12 mouse cellular contexts compared by ENCODE assay signal in genomic region chr5:135907256-135907655, GRCm38 (mm10). TPM values are rescaled to one million over a fixed set of nuclear protein-coding genes. Genes with fewer than 3 reads are reported as not detected.
DNase-seq lines count a peak whose midpoint lies in the region; ATAC-seq lines count a peak whose summit lies in the region.
"Had no signal": no experiment of that assay in that cellular context is flagged by ENCODE, and none has a peak within 500 bp of the region (broad histone marks: within the 10 kb centered on the region; RNA-seq: fewer than 3 reads in every experiment).

No protein-coding gene starts in this region.

- no peak overlapping the region for H3K4me2 ChIP-seq in heart, embryonic 12.5 days
- no peak overlapping the region for H3K4me2 ChIP-seq in lung, embryonic 15.5 days
- H3K4me2 ChIP-seq: embryonic facial prominence, embryonic 12.5 days; neural tube, embryonic 12.5 days had no signal

- peaks cover 55% of the 10 kb centered on the region for H3K36me3 ChIP-seq in heart, embryonic 12.5 days
- peaks cover 47% of the 10 kb centered on the region for H3K36me3 ChIP-seq in lung, embryonic 15.5 days

- 77% methylated on average over 13 of the region's 13 CpGs for WGBS in heart, embryonic 12.5 days
- WGBS in lung, embryonic 15.5 days = 62% methylated on average over 13 of the region's 13 CpGs

- DNase-seq in heart, adult 18-20 months = peak; percentile 86 to 91
- peak; percentile 44 to 55 for DNase-seq in adrenal gland, adult 18-20 months (ENCODE audit: low spot score in 2 of 2)
- no peak for DNase-seq in spleen, postnatal 10 days (ENCODE audit: low spot score in 2 of 2)
- no peak for DNase-seq in thymus, postnatal 4 days
- DNase-seq: kidney, postnatal 10 days had no signal

- no peak for ATAC-seq in heart, embryonic 12.5 days (ENCODE audit: insufficient number of reproducible peaks, low FRiP score)
- ATAC-seq in granulocyte monocyte progenitor cell, adult 5-6 weeks (replicated peaks; ENCODE audit: poor library complexity, severe bottlenecking) = peak; percentile 15; the same call in 1 of the 2 replicates
- no peak for ATAC-seq in lung, embryonic 15.5 days (ENCODE audit: borderline replicate concordance, extremely low read depth, low FRiP score, low TSS enrichment)
- ATAC-seq in CD4-positive, CD25-positive, alpha-beta regulatory T cell, adult 4 months = no peak

- no peak overlapping the region for H3K4me3 ChIP-seq in heart, embryonic 12.5 days
- H3K4me3 ChIP-seq in lung, embryonic 15.5 days = no peak overlapping the region
- H3K4me3 ChIP-seq: embryonic facial prominence, embryonic 12.5 days; neural tube, embryonic 12.5 days had no signal

- H3K27ac ChIP-seq in heart, embryonic 12.5 days (ENCODE audit: poor library complexity, severe bottlenecking) = no peak overlapping the region
- peak overlapping the region; percentile 63 for H3K27ac ChIP-seq in lung, embryonic 15.5 days
- H3K27ac ChIP-seq: embryonic facial prominence, embryonic 12.5 days; neural tube, embryonic 12.5 days had no signal

- H3K9ac ChIP-seq in heart, embryonic 12.5 days = no peak overlapping the region
- H3K9ac ChIP-seq in lung, embryonic 15.5 days = no peak overlapping the region
- H3K9ac ChIP-seq: embryonic facial prominence, embryonic 12.5 days; neural tube, embryonic 12.5 days had no signal

- H3K9me3 ChIP-seq in heart, embryonic 12.5 days (replicated peaks) = no peaks in the 10 kb centered on the region
- H3K9me3 ChIP-seq in lung, embryonic 15.5 days = no peaks in the 10 kb centered on the region
- H3K9me3 ChIP-seq: embryonic facial prominence, embryonic 12.5 days; neural tube, embryonic 12.5 days had no signal

- H3K27me3 ChIP-seq in heart, embryonic 12.5 days (replicated peaks) = no peaks in the 10 kb centered on the region
- H3K27me3 ChIP-seq in lung, embryonic 15.5 days = no peaks in the 10 kb centered on the region
- H3K27me3 ChIP-seq: embryonic facial prominence, embryonic 12.5 days; neural tube, embryonic 12.5 days had no signal

- peaks cover 41% of the 10 kb centered on the region for H3K4me1 ChIP-seq in heart, embryonic 12.5 days (replicated peaks)
- peaks cover 45% of the 10 kb centered on the region for H3K4me1 ChIP-seq in lung, embryonic 15.5 days

RNA-seq across cellular contexts. Expression of gene Hspb1, which starts 19.5 kb away (rescaled TPM):
- 100 to 1,000 TPM; 501 to 698 TPM for total RNA-seq in heart, adult 18-20 months (2021)
- 916 and 1,021 TPM in 2 replicates for polyA plus RNA-seq in heart, embryonic 12.5 days (2016; fragmentation: Nextera tagmentation; extraction: Ambion mirVana)
- total RNA-seq in adrenal gland, adult 18-20 months (2021) = 1,000 to 10,000 TPM in 1 of 2 experiments, 100 to 1,000 TPM in 1; 220 to 1,206 TPM
- total RNA-seq in granulocyte monocyte progenitor cell, adult 5-6 weeks (2014; fragmentation: Nextera tagmentation) = not detected in 2 replicates
- not detected in 2 replicates for total RNA-seq in granulocyte monocyte progenitor cell, adult 5-6 weeks (2017)
- 114 and 129 TPM in 2 replicates for polyA plus RNA-seq in lung, embryonic 15.5 days (2015; fragmentation: Nextera tagmentation; extraction: Ambion mirVana)
- 1 to 10 TPM in 1 of 2 experiments, not detected in 1; 1.3 TPM for polyA plus RNA-seq in CD4-positive, CD25-positive, alpha-beta regulatory T cell, adult 4 months (2017; shearing (Covaris generic))
- total RNA-seq: megakaryocyte progenitor cell, adult 5-6 weeks had no signal

RNA-seq across cellular contexts. Expression of gene Ywhag, which starts 27.2 kb away (rescaled TPM):
- total RNA-seq in heart, adult 18-20 months (2021) = 100 to 1,000 TPM; 285 to 287 TPM
- 214 and 222 TPM in 2 replicates for polyA plus RNA-seq in heart, embryonic 12.5 days (2016; fragmentation: Nextera tagmentation; extraction: Ambion mirVana)
- total RNA-seq in adrenal gland, adult 18-20 months (2021) = 100 to 1,000 TPM; 665 to 853 TPM
- 97.2 and 120 TPM in 2 replicates for total RNA-seq in granulocyte monocyte progenitor cell, adult 5-6 weeks (2014; fragmentation: Nextera tagmentation)
- total RNA-seq in granulocyte monocyte progenitor cell, adult 5-6 weeks (2017) = 92.2 and 107 TPM in 2 replicates
- polyA plus RNA-seq in lung, embryonic 15.5 days (2015; fragmentation: Nextera tagmentation; extraction: Ambion mirVana) = 144 and 156 TPM in 2 replicates
- 10 to 100 TPM; 29.6 to 47.8 TPM for polyA plus RNA-seq in CD4-positive, CD25-positive, alpha-beta regulatory T cell, adult 4 months (2017; shearing (Covaris generic))

Comparison
In these comparisons a context has a peak if more than half of its experiments do, and no peak if none do; other contexts are left out.
1. DNase-seq: peak in heart, adult 18-20 months (2 of 2) and adrenal gland, adult 18-20 months (2 of 2); none in spleen, postnatal 10 days (0 of 2) and thymus, postnatal 4 days (single experiment).
2. RNA of gene Hspb1, which starts 19.5 kb away (total RNA-seq): 220 to 1,206 TPM in adrenal gland, adult 18-20 months and 501 to 698 TPM in heart, adult 18-20 months; not detected in granulocyte monocyte progenitor cell, adult 5-6 weeks; every median in the first group is over 100 times any median in the second.